In the genomic region with DNA sequence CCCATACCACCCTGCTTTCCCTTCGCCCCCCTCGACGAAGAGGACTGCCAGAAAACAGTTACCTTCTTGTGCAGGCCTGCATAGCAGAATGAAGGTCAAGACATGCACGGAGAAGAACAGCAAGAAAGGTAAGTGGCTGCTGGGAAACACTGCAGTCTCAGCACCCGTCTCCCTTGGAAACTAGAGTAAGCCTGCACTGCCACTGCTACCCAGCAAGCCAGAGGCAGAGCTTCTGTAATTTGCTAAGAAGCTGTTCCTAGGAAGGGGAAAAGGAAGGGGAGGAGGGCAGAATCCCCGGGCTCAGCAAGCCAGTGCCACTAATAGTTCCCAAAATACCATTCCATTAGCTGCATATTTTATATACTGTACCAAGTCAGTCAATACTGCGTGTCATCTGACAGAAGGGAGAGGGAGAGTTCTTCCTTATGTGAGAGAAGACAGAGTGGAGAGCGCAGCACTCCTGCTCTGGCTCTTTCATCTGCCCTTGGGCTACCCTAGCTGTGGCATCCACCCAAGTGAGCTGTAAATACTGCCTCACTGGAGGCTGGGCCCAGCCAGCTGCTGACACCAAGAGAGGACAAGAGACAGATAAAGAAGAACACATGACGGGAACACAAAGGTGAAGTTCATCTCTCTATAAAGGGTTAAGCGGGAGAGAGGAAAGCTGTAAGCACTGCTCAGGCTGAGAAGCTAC, we compare ENCODE assay signal across 11 mouse cellular contexts.
A peak's percentile ranks its signal among the peaks of the same experiment; 100 is the strongest.
DNase-seq lines count a peak whose midpoint lies in the region; ATAC-seq and TF ChIP-seq lines count a peak whose summit lies in the region.
"Had no signal": no experiment of that assay in that cellular context is flagged by ENCODE, and none has a peak within 500 bp of the region (broad histone marks: within the 10 kb centered on the region; RNA-seq: fewer than 3 reads in every experiment).

No protein-coding gene starts in this region.

- no peaks in the 10 kb centered on the region for H3K79me2 ChIP-seq in heart, adult 2 months (replicated peaks; ENCODE audit: control insufficient read depth, insufficient read depth, low read length)

- no peak overlapping the region for H3K4me2 ChIP-seq in midbrain, embryonic 15.5 days
- H3K4me2 ChIP-seq: forebrain, embryonic 12.5 days; intestine, embryonic 15.5 days; lung, embryonic 15.5 days had no signal

- no peaks in the 10 kb centered on the region for H3K27me3 ChIP-seq in heart, adult 2 months (ENCODE audit: control insufficient read depth, insufficient read depth, low read length)
- H3K27me3 ChIP-seq in midbrain, embryonic 15.5 days (replicated peaks): no peaks in the 10 kb centered on the region
- H3K27me3 ChIP-seq: forebrain, embryonic 12.5 days; intestine, embryonic 15.5 days; lung, embryonic 15.5 days had no signal

- peak overlapping the region; percentile 7 for H3K9ac ChIP-seq in heart, adult 2 months (ENCODE audit: low read depth, low read length)
- H3K9ac ChIP-seq in midbrain, embryonic 15.5 days: no peak overlapping the region; the same call in 1 of the 2 replicates
- H3K9ac ChIP-seq: forebrain, embryonic 12.5 days; intestine, embryonic 15.5 days; lung, embryonic 15.5 days had no signal

- peak; percentile 53 to 66 for DNase-seq in left cerebral cortex, postnatal 14 days (ENCODE audit: low spot score in 2 of 2)
- no peak for DNase-seq in left cerebral cortex, adult 11 months (ENCODE audit: low spot score)
- DNase-seq in cerebellum, adult 9-11 months: peak; percentile 41
- peak; percentile 45 to 67 for DNase-seq in heart, adult 2 months
- no peak for DNase-seq in spleen, postnatal 36 days (ENCODE audit: low spot score in 2 of 2)
- no peak for DNase-seq in urinary bladder, postnatal 10 days (ENCODE audit: low spot score)
- no peak for DNase-seq in kidney, postnatal 4 days

- no peak for TF ChIP-seq CTCF in heart, adult 2 months (IDR thresholded peaks at IDR 0.05)

- H3K36me3 ChIP-seq in heart, adult 2 months (ENCODE audit: control insufficient read depth, insufficient read depth, low read length): peaks cover 8% of the 10 kb centered on the region
- H3K36me3 ChIP-seq in midbrain, embryonic 15.5 days (replicated peaks): no peaks in the 10 kb centered on the region
- H3K36me3 ChIP-seq: forebrain, embryonic 12.5 days; intestine, embryonic 15.5 days; lung, embryonic 15.5 days had no signal

- peaks cover 3% of the 10 kb centered on the region; the same call in 1 of the 2 replicates for H3K4me1 ChIP-seq in heart, adult 2 months (ENCODE audit: control insufficient read depth, insufficient read depth, low read length)
- H3K4me1 ChIP-seq in midbrain, embryonic 15.5 days: peaks cover 7% of the 10 kb centered on the region; the same call in 1 of the 2 replicates
- H3K4me1 ChIP-seq: forebrain, embryonic 12.5 days; intestine, embryonic 15.5 days; lung, embryonic 15.5 days had no signal

- peak overlapping the region; percentile 84 for H3K27ac ChIP-seq in heart, adult 2 months
- H3K27ac ChIP-seq in midbrain, embryonic 15.5 days: peak overlapping the region; percentile 35
- H3K27ac ChIP-seq: forebrain, embryonic 12.5 days; intestine, embryonic 15.5 days; lung, embryonic 15.5 days had no signal

- TF ChIP-seq POLR2A in heart, adult 2 months (IDR thresholded peaks at IDR 0.05; ENCODE audit: insufficient read depth, low read depth, low read length): peak; percentile 38; the same call in 1 of the 2 replicates

- no peak for ATAC-seq in midbrain, embryonic 15.5 days (replicated peaks)
- ATAC-seq: intestine, embryonic 15.5 days had no signal

- intact Hi-C loops in left cerebral cortex, postnatal 14 days (cut with DNase I): no loop called here
- intact Hi-C loops in heart, adult 2 months (cut with DNase I): no loop called here

- TF ChIP-seq EP300 in heart, adult 2 months (IDR thresholded peaks at IDR 0.05; ENCODE audit: insufficient read depth, low read depth, low read length): peak; percentile 50; the same call in 1 of the 2 replicates

- WGBS in heart, adult 2 months: 59% methylated on average over 10 of the region's 10 CpGs
- 74% methylated on average over 10 of the region's 10 CpGs for WGBS in midbrain, embryonic 15.5 days

- H3K4me3 ChIP-seq in heart, adult 2 months: no peak overlapping the region
- no peak overlapping the region for H3K4me3 ChIP-seq in midbrain, embryonic 15.5 days
- H3K4me3 ChIP-seq: forebrain, embryonic 12.5 days; intestine, embryonic 15.5 days; lung, embryonic 15.5 days had no signal

- no peaks in the 10 kb centered on the region for H3K9me3 ChIP-seq in midbrain, embryonic 15.5 days
- H3K9me3 ChIP-seq: forebrain, embryonic 12.5 days; intestine, embryonic 15.5 days; lung, embryonic 15.5 days had no signal

Comparison
In these comparisons a context has a peak if more than half of its experiments do, and no peak if none do; other contexts are left out.
1. DNase-seq: peak in left cerebral cortex, postnatal 14 days (2 of 2), cerebellum, adult 9-11 months (single experiment) and heart, adult 2 months (2 of 2); none in left cerebral cortex, adult 11 months (single experiment), spleen, postnatal 36 days (0 of 2), urinary bladder, postnatal 10 days (single experiment) and kidney, postnatal 4 days (0 of 2).